Mouse (Mus musculus) thymus, postnatal 36 days (tissue): ENCODE results near the gene Car2.

Experiments
- DNase-seq, 2 experiments: peaks; one replicate each; pipeline ENCODE4 v3.0.0; 2022; ENCODE audit warnings: mixed read lengths in 2 of 2

The Car2 gene

DNA sequence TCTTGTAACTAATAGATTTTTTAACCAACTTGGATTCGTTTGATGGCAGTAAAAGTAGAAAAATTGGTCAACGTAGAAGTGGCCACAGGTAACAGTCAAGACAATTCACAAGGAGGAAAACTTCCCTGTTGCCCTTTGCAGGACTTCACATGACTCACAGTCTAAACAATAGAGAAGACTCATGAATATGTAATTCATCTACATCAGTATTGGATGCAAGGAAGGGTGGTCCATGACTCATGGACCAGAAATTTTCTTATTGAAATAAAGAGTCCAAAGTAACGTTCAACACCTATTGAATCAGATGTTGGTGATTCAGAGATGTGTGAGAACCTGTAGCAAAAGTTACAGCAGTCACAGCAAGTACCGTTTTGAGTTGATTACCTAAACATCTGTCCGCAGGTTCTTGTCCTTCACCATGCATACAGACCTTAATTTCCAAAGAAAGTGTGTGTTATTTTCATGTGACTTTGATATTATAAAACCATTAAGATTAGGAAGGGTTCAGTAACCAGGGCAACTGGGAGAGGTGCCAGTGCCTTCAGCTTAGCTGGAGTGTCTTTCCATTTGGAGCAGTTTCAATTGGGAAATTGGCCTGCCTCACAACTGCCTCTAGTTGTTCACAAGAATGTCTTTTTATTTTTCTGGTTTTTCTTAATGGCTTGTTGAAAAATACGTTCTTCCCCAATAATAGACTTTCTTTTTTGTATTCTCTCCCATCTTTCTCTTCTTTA, 62.2 kb downstream of the Car2 start:
- no peak for DNase-seq

DNA sequence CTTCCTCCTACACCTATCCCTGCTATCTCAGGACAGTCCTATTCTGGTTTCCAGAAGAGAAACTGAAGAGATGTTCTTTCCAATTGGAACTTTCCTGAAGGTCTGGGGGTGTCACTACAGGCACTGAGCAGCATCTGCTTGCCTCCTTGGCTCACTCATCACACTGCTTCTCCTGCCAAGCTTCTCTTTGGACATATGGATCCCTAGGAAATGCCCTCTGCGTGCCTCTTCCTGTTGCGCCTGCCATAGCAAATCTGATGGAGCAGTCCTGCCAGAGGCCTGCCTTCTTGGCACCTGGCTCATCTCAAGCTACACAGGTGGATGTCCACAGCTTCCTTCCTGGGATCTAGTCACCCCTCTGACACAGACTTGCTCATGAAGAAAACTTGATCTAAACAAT, 64.0 kb downstream of the Car2 start:
- DNase-seq, result no peak
